Mouse (Mus musculus): ENCODE results near the gene Il17d.

- no peak for TF ChIP-seq POLR2A (IDR thresholded peaks at IDR 0.05; ENCODE audit: borderline replicate concordance, insufficient read depth, low read length)
- no peak for TF ChIP-seq CTCF (IDR thresholded peaks at IDR 0.05; ENCODE audit: borderline replicate concordance, insufficient read depth, low read depth, low read length)
Observed at GRCm38 (mm10) chr14:57533841-57534240, 9.3 kb downstream of the Il17d start.
